Mouse (Mus musculus) liver, adult 2 months (tissue): ENCODE measurements around the gene Ptprm.

Experiments
- CTCF ChIP-seq: fragments of 200-500 bp; IDR thresholded peaks from 2 replicates; pipeline ENCODE4 v1.5.1; 2011; ENCODE audit warnings: low read depth, low read length, control low read depth
- POLR2A ChIP-seq: fragments of 200-500 bp; IDR thresholded peaks from 2 replicates; pipeline ENCODE4 v1.6.1; 2011; ENCODE audit warnings: low read length, control low read depth; ENCODE audit not compliant: insufficient read depth; ENCODE audit errors: extremely low read depth

DNA sequence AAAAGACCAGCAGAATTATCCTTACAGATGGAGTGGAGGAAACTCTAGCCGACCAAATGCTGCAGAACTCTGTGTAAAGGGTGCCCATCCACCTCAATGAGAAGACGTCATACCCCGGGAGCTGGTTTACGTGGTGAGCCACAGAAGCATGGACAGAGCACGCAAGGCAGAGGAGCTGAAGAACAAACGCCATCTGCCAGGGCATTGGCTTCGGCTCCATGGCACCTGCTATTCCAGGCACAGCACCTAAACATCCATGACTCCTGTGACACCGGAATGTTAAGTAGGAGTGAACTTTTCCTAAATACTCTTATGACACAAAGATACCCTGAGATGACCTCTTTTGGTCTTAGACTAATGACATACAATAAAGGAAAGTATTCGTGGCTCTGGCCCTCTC, 327.0 kb downstream of the Ptprm start:
- TF ChIP-seq CTCF (no peak), POLR2A (no peak)
